Mouse (Mus musculus) erythroblast, embryonic 14.5 days (primary cell): ENCODE measurements around the gene Grik4. TPM values are rescaled to one million over a fixed set of nuclear protein-coding genes. Genes with fewer than 3 reads are reported as not detected.

ENCODE experiments used
- H3K27me3 ChIP-seq: 2 replicates; pipeline ENCODE4 v1.6.1; 2012; ENCODE audit warnings: inconsistent platforms; ENCODE audit not compliant: control insufficient read depth
- H3K36me3 ChIP-seq: 2 replicates; pipeline ENCODE4 v1.6.1; 2012; ENCODE audit warnings: mild to moderate bottlenecking, inconsistent platforms; ENCODE audit not compliant: control insufficient read depth
- H3K4me1 ChIP-seq: 2 replicates; pipeline ENCODE4 v1.6.1; 2012; ENCODE audit warnings: inconsistent platforms; ENCODE audit not compliant: control insufficient read depth
- H3K4me3 ChIP-seq: replicated peaks from 2 replicates; pipeline ENCODE3; 2012; ENCODE audit warnings: moderate library complexity, mild to moderate bottlenecking, inconsistent platforms
- H3K9me3 ChIP-seq: 2 replicates; pipeline ENCODE4 v1.6.1; 2012; ENCODE audit warnings: low read length, inconsistent platforms, mixed read lengths; ENCODE audit not compliant: control insufficient read depth
- GATA1 ChIP-seq: IDR thresholded peaks from 2 replicates; pipeline ENCODE4 v1.6.1; 2012; ENCODE audit warnings: low read length, inconsistent platforms, mixed read lengths
- TAL1 ChIP-seq: IDR thresholded peaks from 3 replicates; pipeline ENCODE4 v1.6.1; 2012; ENCODE audit warnings: low read length, inconsistent platforms, mixed read lengths
- polyA plus RNA-seq: library from polyadenylated mRNA; stranded (reverse); fragments of >175 nt; gene quantifications from 2 replicates; pipeline ENCODE4 v1.2.3, GENCODE M21; 2012

The Grik4 gene
- polyA plus RNA-seq, 1 experiment: not detected

DNA sequence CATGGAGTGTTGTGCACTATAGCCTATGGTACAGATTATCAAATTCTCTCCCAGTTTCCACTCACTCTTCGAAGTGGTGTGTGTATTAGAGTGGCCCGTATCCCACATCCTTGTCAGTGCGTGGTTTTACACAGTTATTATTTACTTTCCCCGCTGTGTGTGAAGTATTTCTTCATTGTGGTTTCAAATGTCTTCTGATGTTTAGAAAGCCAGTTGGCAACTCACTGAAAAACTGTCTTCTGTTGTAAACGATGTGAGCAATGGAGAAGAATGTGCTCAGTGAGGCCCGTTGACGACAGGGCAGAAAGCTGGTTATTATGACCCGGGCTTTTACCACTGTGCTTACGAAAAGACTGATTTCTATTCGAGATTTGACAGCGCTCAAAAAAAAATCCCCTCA, 439.7 kb downstream of the Grik4 start:
- no peaks in the 10 kb centered on the region for H3K36me3 ChIP-seq

DNA sequence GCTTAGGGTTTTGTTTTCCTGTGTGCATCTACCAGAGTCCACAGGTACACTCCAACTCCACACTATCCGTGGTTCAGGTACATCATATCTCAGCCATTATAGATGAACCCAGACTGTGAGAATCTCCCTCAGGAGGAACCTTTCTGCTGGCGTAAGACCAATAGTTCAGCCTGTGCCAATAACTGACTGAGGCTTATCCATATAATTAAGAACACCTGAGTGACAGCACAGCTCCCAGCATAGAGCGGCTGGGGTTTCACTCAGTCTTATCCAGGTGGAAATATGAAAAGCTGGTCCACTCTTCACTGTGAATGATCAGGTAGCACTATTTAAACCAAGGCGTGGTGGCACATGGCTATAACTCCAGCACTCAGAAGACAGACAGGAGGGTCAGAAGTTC, 440.6 kb downstream of the Grik4 start:
- Histone ChIP-seq H3K9me3 (no peaks in the 10 kb centered on the region), H3K4me3 (no peak overlapping the region), H3K27me3 (no peaks in the 10 kb centered on the region), H3K36me3 (no peaks in the 10 kb centered on the region), H3K4me1 (no peaks in the 10 kb centered on the region)
- no peak for TF ChIP-seq TAL1
- no peak for TF ChIP-seq GATA1

More for the DNA sequence above, 439.7 kb downstream of the Grik4 start:
- Histone ChIP-seq H3K4me3 (no peak overlapping the region), H3K4me1 (no peaks in the 10 kb centered on the region), H3K9me3 (no peaks in the 10 kb centered on the region), H3K27me3 (no peaks in the 10 kb centered on the region)
- TF ChIP-seq GATA1: no peak
- TF ChIP-seq TAL1: no peak

DNA sequence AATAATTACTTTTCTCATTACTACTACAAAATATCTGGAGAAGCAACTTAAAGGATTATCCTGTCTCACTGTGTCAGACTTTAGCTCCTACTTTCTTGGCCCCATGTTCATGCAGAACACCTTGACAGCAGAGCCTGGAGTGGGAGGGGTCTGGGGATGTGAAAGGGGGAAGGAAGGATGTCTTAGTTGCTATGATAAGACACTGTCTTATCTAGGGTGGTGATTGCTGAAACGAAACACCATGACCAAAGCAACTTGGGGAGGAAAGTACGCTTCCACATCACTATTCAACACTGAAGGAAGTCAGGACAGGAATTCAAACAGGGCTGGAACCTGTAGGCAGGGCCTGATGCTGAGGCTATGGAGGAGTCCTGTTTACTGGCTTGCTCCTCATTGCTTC, 448.0 kb downstream of the Grik4 start:
- Histone ChIP-seq H3K4me3 (no peak overlapping the region), H3K27me3 (no peaks in the 10 kb centered on the region), H3K4me1 (no peaks in the 10 kb centered on the region), H3K9me3 (peaks cover 9% of the 10 kb centered on the region), H3K36me3 (no peaks in the 10 kb centered on the region)
- TF ChIP-seq GATA1 (no peak), TAL1 (no peak)

DNA sequence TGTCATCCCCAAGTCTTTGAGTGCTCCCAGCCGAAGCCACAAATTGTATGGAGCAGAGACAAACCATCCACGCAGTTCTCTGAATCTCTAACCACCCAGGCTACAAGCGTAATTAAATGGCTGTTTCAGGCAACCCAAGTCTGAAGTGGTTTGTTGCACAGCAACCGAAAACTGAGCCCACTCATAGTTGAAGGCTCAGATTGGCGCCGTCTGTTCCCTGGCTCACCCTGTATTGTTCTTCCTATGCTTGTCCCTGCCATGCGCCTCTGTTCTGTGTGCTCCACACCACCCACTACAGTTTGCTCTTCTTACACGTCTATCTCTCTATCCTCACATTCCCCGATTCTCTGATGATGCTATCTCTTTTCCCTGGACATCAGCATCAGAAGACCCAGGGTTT, 452.5 kb downstream of the Grik4 start:
- Histone ChIP-seq H3K36me3 (no peaks in the 10 kb centered on the region), H3K9me3 (peaks cover 7% of the 10 kb centered on the region), H3K27me3 (no peaks in the 10 kb centered on the region), H3K4me1 (no peaks in the 10 kb centered on the region), H3K4me3 (no peak overlapping the region)
- TF ChIP-seq TAL1: no peak
- TF ChIP-seq GATA1: no peak

DNA sequence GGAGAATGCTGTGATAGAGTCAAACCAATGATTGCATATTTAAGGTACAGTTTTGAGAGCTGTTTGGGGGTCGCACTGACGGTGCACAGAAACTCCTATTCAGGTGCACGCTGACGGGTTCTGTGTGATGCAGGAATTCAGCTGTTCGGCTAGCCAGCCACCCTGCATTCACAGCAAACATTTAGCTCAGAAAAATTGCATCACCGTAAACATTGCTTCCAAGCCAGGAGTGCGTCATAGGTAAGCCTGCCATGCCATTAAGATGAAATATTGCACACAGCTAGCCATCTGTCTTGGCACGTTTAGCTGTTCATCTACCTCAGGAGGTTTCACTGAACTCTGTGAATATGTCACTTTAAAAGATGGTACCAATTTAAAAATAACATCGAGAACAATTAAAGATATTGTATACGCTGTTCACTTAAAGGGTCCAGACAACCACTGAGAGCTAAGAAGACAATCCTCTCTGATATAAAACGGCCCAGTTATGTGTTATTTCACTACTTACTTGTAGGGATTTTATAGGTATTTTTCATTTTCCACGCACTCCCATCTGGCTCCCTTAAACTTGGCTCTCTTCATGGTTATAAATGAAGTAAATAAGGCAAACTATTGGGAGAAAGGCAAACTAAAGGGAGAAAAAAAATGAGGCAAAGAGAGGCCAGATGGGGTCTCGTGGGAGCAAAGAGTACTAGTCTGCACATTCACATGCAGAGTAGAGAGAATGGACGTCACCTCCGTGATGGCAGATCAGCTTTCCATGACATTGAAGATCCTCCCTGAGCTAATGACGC, 453.5 kb downstream of the Grik4 start:
- H3K36me3 ChIP-seq: no peaks in the 10 kb centered on the region
- no peak for TF ChIP-seq GATA1
- no peak for TF ChIP-seq TAL1
- no peak overlapping the region for H3K4me3 ChIP-seq
- H3K9me3 ChIP-seq: no peaks in the 10 kb centered on the region
- H3K27me3 ChIP-seq: no peaks in the 10 kb centered on the region
- H3K4me1 ChIP-seq: no peaks in the 10 kb centered on the region

DNA sequence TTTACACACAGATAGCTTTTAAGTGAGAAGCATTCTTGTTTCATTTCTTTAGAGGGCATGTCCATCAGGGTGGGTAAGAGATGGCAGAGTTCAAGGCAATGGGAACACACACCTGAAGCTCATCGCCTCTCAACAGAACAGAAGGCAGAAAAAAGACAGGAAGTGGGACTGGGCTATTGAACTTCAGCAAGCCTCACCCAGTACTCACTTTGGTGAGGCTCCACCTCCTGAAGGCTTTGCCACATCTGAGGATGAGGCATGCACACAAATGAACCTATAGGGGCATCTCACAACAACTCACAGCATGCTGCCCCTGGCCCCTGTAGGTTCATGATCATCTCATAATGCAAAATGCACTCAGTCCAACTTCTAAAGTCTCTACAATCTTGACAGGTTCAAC, 456.2 kb downstream of the Grik4 start:
- H3K27me3 ChIP-seq: no peaks in the 10 kb centered on the region
- TF ChIP-seq GATA1: no peak
- no peak for TF ChIP-seq TAL1
- H3K9me3 ChIP-seq: no peaks in the 10 kb centered on the region
- no peaks in the 10 kb centered on the region for H3K4me1 ChIP-seq
- no peaks in the 10 kb centered on the region for H3K36me3 ChIP-seq
- no peak overlapping the region for H3K4me3 ChIP-seq

DNA sequence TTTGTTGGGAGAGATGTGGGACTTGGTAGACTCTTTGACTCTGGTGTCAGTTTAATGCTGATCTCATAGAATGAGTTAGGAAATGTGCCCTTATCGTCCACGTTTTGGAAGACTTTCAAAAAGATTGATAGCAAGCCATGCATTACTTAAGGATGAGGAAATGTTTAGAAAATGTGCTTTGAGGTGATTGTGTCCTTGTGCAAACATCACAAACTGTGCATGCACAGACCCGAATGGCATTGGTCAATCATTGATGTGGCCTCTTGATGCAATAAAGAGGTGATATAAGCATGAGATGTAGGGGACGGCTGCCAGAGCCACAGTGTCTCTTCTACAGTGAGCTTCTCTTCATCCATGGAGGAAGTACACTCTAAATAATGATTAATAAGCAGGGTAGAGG, 457.4 kb downstream of the Grik4 start:
- H3K36me3 ChIP-seq: no peaks in the 10 kb centered on the region
- no peaks in the 10 kb centered on the region for H3K27me3 ChIP-seq
- H3K4me1 ChIP-seq: no peaks in the 10 kb centered on the region
- TF ChIP-seq GATA1: no peak
- TF ChIP-seq TAL1: no peak
- H3K4me3 ChIP-seq: no peak overlapping the region
- no peaks in the 10 kb centered on the region for H3K9me3 ChIP-seq

DNA sequence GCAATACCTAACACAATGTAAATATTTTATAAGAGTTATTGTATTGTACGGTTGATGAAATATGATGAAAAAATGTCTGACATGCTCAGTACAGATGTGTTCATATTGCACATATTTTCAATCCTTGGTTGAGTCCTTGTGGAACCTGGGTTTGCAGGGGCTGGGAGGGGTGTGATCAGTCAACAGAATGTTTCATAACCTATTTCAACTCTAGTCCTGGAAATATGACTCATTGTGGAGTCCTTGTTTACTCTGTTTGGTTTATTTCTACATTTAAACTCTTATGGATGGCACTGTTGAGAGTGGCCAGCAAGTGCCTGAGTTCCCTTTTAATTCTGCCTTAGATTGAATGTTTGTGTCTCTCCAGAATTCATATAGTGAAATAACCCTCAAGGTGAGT, 459.6 kb downstream of the Grik4 start:
- no peak overlapping the region for H3K4me3 ChIP-seq
- no peaks in the 10 kb centered on the region for H3K9me3 ChIP-seq
- no peaks in the 10 kb centered on the region for H3K27me3 ChIP-seq
- H3K36me3 ChIP-seq: no peaks in the 10 kb centered on the region
- TF ChIP-seq TAL1: no peak
- no peak for TF ChIP-seq GATA1
- H3K4me1 ChIP-seq: no peaks in the 10 kb centered on the region

DNA sequence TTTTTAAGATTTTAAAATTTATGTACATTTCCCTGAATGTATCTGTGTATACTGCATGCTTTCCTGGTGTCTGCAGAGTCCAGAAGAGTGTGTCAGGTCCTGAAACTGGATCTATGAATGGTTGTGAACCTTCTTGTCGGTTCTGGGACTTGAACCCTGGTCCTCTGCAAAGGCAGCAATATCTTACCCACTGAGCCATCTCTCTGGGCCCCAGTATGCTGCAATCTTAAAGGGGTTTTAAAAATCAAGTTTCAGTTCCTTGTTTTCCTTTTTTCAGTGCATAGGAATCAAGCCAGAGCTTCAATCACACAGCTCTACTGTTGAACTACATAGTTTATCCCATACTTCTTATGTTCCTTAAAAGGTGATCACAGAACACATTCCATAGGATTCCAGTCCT, 461.3 kb downstream of the Grik4 start:
- H3K4me3 ChIP-seq: no peak overlapping the region
- TF ChIP-seq GATA1 (no peak), TAL1 (no peak)
- H3K27me3 ChIP-seq: no peaks in the 10 kb centered on the region
- H3K4me1 ChIP-seq: no peaks in the 10 kb centered on the region
- H3K9me3 ChIP-seq: no peaks in the 10 kb centered on the region
- no peaks in the 10 kb centered on the region for H3K36me3 ChIP-seq

DNA sequence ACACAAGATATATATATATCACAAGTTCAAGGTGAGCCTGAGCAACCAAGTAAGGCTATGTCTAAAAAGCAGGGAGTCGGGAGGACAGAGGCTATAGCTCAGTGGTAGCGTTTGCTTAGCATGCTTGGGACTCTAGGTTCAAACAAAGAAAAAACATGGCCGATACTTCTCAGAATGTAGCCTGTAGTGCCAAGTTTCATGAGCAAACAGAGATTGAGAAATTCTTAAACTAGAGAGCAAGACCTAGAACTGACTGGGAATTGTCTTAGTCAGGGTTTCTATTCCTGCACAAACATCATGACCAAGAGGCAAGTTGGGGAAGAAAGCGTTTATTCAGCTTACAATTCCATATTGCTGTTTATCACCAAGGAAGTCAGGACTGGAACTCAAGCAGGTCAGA, 468.1 kb downstream of the Grik4 start:
- H3K4me1 ChIP-seq: peaks cover 33% of the 10 kb centered on the region
- no peak overlapping the region for H3K4me3 ChIP-seq
- H3K9me3 ChIP-seq: no peaks in the 10 kb centered on the region

More for the DNA sequence above, 468.1 kb downstream of the Grik4 start:
- no peak for TF ChIP-seq TAL1
- TF ChIP-seq GATA1: no peak
- H3K36me3 ChIP-seq: no peaks in the 10 kb centered on the region
- H3K27me3 ChIP-seq: peaks cover 2% of the 10 kb centered on the region; the same call in 1 of the 2 replicates
